Mouse (Mus musculus) retina, embryonic 14.5 days (tissue): ENCODE results near the gene Zfp668.
"Not testable (repeated sequence)": the region's sequence is repeated elsewhere in the genome, so short reads cannot be mapped to it uniquely, and the experiment has no call there.

Experiments used
- DNase-seq: peaks from one replicate; pipeline ENCODE4 v3.0.0-alpha.2; 2015; ENCODE audit warnings: low spot score

Zfp668 gene

GRCm38 (mm10) chr7:127841340-127842000 lies 35.2 kb downstream of the Zfp668 start:
- DNase-seq, result peak; percentile 87

- no peak for DNase-seq
These were observed 35.7 kb downstream of the Zfp668 start for GRCm38 (mm10) chr7:127840886-127841285.

DNA sequence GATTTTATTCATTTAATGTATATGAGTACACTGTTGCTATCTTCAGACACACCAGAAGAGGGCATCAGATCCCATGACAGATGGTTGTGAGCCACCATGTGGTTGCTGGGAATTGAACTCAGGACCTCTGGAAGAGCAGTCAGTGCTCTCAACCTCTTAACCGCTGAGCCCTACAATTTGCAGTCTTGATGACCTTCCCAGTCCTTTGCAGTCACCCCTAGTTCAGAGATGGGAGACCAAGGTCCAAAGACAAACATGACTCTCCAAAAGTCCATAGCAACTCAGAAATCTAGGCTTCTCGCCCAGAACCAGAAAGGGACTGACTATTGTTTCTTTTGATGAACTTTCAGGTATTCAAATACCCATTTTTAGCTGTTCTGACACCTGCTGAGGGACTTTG lies 36.6 kb downstream of the Zfp668 start:
- not testable (repeated sequence) for DNase-seq

- DNase-seq, result not testable (repeated sequence)
These were observed 38.8 kb downstream of the Zfp668 start for GRCm38 (mm10) chr7:127837878-127838277.

DNA sequence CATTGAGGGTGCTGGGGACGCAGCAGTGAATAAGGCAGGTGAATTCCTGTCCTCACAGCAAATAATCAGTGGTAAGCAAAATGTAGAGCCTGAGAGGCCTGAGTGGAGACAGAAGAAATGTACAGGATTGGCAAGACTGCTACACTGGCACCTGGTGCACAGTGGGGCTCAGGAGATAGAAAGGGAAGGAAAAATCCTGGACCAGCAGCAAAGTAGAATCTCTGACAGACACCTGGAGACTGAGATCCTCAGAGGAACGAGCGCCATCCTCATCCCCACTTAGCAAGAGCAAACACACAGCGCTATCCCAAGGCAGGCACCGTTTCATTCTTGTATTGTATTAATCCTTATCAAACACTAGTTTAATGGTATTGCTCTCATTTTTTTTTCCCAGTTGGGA lies 39.2 kb downstream of the Zfp668 start:
- DNase-seq, result no peak

- DNase-seq, result no peak
These were observed 41.1 kb downstream of the Zfp668 start for GRCm38 (mm10) chr7:127835550-127835949.

- DNase-seq, result peak; percentile 73
These were observed 52.3 kb downstream of the Zfp668 start, which contains the start of the genes Stx4a and Stx1b for GRCm38 (mm10) chr7:127824176-127824871. TSS of gene Stx4a (plus strand) at chr7:127824294. TSS of gene Stx1b (minus strand) at chr7:127824549.

DNA sequence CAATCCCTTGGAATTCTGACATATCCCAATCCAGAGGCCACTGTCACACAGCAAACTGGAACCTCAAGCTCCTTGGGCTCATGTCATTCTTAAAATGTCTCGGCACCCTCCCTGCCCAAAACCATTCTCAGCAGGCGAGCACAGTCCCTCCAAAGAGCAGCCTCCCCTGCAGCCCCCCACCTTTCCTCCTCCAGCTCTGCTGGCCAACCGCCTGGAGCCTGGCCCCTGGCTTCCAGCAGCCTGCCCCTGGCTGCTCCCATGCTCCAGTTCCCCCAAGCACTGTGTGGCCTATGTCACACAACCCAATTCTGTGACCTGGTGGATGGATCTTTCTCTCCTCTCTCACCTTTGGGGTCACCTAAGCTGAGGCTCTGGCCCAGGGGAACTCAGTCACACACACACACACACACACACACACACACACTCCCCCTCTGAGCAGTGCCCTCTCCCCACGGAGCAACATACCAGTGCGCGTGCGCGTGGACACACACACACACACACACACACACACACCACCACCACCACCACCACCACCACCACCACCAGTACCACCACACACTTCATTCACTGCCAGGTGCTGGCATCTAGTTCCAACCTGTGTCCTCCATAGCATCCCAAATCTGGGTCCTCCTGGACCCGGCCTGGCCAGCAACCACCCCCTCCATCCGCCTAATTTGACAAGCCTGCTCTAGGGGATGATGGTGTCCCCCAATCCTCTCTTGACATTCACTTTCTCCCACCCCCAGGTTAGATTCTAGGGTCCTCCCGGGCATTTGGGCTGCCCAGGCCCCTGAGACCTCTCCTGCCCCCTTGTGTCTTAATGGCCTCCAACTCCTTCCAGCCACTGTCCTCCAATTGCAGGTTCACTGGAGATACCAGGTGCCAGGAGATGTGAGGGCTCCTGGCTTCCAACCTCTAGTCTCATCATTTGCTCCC lies 53.1 kb downstream of the Zfp668 start:
- peak; percentile 42 for DNase-seq

- DNase-seq, result no peak
These were observed 54.1 kb downstream of the Zfp668 start for GRCm38 (mm10) chr7:127822494-127822893.

DNA sequence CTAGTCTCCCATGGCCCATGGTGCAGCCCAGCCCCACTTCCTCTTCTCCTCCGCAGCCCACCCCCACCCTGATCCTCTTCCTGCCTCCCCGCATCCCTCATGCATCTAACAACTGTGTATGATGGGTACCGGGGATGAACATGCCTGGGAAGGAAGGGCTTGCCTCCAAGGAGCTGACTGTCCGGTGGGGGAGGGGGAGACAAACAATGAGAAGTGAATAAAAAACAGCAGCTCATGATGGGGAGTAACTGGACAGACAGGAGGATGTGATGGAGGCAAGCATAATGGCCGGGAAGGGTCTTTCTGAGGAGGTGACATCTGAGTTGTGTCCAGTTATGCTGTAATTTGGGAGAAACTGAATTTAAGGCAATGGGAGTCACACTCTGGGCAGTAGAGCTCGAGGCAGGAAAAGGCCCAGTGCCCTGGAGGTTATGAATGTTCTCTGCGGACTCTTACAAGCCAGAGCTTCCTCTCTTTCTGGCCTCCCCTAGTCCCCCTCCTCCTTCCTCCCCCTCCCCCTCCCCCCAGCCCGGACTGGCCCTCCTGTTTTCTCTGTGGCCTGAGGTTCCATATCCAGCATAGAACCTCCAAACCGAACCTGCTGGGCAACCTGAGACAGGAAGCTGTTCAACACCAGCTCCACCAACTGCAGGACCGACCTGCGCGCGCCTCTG lies 55.7 kb downstream of the Zfp668 start:
- no peak for DNase-seq

- no peak for DNase-seq
These were observed 58.9 kb downstream of the Zfp668 start for GRCm38 (mm10) chr7:127817776-127818175.

DNA sequence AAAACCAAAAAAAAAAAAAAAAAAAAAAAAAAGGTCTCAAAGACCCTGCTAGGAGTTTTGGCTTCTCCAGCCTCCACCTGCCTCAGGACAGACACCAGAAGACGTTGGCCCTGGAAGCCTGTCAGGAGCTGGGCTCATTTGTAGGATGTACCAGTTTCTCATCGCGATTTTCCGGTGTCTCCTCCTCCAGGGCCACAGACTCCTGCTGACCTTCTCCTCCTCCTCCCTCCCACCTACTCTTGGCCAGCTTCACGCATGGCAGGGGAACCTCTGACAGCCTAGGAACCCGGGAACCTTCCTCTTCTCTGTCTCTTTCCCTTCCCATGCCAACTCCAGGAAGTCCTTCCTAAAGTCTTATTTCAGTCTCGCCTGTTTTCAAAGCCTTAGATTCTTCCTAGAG lies 59.6 kb downstream of the Zfp668 start:
- DNase-seq, result no peak

DNA sequence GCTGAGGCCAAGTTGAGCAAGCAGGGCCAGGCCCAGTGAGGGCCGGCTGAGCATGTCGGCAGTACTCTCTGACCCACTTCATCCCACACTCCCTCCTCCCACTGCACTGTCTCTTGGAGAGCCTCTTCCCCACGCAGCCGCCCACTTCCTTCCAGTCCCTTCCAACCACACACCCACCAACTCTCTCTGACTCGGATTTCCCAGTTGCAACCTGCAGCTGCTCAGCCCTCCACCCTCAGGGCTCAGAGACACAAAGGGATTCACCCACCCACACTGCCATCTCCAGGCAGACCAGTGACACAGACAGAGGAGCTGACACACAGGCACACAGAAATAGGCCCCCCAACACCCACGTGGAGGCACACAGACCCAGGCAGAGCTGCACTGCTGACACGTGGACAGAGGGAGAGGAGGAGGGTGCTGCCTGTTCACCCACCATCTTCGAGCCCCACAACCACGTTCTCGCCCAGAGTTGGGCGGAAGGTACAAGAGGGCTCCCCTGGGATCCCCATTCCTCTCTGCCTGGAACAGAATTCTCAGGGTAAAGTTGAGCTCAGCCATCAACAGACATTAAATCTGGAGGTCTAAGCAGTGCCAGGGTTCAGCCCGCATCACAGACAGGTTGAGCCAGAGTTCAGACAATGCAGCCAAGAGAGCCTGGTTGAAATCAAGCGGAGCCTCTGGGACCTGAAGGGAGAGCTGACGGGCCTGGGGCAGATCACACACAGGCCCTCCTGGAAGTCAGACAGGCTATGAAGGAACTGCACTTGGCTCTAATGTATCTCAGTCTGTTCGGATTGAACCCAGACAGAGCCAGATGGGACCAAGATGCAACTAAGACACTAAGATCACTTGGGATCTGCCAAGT lies 60.4 kb downstream of the Zfp668 start:
- no peak for DNase-seq

GRCm38 (mm10) chr7:127815116-127815665 lies 61.4 kb downstream of the Zfp668 start:
- DNase-seq, result no peak

GRCm38 (mm10) chr7:127814241-127814921 lies 62.2 kb downstream of the Zfp668 start:
- DNase-seq, result no peak

DNA sequence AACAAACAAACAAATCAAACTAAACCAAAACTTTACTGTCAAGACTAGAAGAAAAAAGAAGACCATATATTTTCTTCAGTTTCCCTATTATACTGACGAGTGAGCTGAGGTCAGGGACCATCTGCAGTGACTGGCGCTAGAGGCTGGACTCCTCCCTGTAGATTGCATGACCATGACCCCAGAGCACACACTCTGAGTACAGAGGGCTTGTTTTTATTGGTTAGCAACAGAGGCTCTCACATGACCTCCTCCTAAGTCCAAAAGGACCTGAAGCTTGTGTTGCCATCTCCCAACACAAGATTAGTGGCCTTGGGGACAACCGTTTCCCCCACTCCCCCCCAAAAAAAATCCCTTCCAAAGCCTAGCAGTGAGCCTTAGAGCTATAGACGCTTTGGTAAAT lies 62.8 kb downstream of the Zfp668 start:
- DNase-seq, result no peak
